Mouse (Mus musculus) liver, adult (tissue): ENCODE measurements around the gene Itga9.

Experiments used
- GATA4 ChIP-seq: IDR thresholded peaks from 2 replicates; pipeline ENCODE4 v1.6.1; 2014; ENCODE audit warnings: mild to moderate bottlenecking, low read length; ENCODE audit not compliant: insufficient replicate concordance

Gene Itga9

DNA sequence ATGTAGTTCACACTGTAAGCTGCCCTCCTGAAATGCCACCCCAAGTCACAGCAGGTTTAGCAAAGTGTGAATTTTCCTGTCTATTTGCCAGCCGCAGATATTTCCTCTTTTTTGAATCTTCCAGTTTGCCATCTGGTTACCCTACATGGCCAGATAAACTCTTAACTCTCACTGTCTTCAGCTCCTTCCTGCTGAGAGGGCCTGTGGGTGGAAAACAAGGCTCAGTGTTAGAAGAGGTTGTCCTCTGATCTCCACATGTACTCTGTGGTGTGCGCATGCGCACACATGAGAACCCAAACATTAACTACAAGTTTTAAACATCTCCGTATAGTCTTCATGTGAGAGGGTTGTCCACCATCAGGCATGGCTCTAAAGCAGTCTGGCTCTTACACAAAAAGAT, 283.7 kb downstream of the Itga9 start:
- no peak for TF ChIP-seq GATA4

- TF ChIP-seq GATA4: no peak
Observed at GRCm38 (mm10) chr9:118890645-118891044, 284.2 kb downstream of the Itga9 start.

GRCm38 (mm10) chr9:118891068-118891467, 284.6 kb downstream of the Itga9 start:
- no peak for TF ChIP-seq GATA4

GRCm38 (mm10) chr9:118891593-118891992, 285.1 kb downstream of the Itga9 start:
- no peak for TF ChIP-seq GATA4

DNA sequence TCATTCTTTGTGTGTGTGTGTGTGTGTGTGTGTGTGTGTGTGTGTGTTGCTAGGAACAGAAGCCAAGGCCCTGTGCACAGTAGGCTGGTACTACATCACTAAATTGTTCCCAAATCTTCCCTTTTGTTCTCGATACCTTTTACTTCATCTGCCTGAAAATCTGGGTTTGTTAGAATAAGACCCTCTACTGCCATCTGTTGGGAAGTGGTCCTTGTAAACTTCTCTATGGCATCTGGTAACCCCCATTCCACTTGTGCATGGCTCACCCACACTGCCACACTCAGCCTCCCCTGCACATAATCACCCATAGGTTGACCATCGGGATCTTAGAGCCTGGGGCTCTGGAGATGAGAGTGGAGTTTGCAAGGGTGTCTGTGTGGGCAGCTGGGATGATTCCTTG, 288.6 kb downstream of the Itga9 start:
- no peak for TF ChIP-seq GATA4

- TF ChIP-seq GATA4: no peak
Observed at GRCm38 (mm10) chr9:118900677-118901076, 294.2 kb downstream of the Itga9 start.

GRCm38 (mm10) chr9:118901917-118902316, 295.4 kb downstream of the Itga9 start:
- no peak for TF ChIP-seq GATA4

DNA sequence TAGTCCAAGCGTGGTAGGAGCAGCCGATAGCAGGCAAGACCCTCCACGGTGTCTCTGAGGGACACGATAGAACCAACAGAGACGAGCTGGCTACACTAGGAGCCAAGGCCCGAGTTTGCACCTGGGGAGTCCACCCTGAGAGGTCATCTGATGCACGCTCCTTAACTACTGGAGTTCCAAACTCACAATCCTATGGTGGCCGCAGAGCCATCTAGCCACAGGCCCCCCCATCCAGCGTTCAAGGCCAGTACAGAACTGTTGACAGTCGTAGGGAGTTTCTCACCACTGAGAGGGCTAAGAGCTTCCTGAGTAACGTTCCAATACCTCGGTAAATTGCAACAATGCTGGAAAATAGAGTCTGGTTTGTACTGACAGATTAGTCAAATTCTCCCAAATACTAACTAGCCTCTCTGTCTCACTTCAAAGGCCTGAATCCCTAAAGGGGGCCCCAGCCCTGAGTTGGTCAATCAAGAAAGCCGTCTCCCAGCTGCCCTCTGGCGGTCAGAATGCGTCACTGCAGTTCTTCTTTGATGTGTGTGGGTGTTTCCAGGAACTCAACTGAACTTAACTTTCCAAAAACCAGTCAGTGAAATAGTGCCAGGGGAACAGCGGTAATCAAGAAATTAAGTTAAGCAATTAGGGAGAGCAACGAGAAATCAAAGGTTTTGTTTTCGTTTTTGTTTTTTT, 301.6 kb downstream of the Itga9 start:
- TF ChIP-seq GATA4: no peak

DNA sequence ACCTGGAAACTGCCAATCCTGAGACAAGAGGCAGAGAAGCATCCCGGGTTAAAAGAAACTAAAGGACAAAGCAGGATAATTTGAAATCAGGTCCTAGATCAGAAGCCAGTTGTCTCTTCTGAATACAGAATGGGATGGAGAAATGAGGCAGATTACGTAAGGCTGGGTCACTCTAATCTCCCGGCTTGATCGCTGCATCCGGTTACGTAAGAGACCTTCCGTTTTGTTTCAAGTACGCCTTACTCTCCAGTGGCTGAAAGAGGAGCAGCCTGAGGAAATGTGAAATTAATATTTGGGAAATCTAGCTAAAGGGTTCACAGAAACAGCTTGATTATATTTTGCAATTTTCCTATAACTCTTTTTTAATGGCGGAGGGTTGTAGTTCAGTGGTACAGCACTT, 306.6 kb downstream of the Itga9 start:
- TF ChIP-seq GATA4: no peak; the same call in 1 of the 2 replicates

DNA sequence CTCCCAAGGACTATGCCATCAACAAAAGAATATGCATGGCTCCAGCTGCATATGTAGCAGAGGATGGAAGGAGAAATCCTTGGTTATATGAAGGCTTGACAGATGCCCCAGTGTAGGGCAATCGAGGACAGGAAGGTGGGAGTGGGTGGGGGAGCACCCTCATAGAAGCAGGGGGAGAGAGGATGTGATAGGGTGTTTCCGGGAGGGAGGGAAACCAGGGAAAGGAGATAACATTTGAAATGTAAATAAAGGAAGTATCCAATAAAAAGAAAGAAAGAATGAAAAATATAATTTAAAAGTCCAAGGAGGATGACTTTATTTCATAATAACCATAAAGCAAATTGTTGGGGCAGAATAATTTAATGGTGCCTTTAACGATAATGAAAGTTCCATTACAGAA, 307.1 kb downstream of the Itga9 start:
- no peak for TF ChIP-seq GATA4

DNA sequence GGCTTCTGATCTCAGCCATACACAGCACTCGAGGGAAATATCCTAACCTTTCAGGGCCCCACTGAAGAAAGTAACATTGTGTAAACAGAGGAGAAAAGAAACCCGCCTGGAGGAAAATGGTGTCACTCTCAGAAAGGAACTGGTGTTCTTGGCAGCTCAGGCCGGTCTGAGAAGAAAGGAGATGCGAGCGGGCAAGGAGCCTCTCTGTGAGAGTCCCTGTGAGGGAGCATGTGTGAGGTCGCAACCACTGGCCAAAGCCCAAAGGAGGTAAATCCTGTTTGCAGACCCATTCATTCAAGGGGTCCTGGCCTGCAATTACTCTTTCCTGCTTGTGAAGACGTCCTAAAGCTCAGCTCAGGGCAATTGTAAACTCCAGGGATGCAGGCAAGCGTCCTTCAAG, 308.1 kb downstream of the Itga9 start:
- no peak for TF ChIP-seq GATA4

- TF ChIP-seq GATA4: no peak
Observed at GRCm38 (mm10) chr9:118915290-118915689, 308.8 kb downstream of the Itga9 start.

DNA sequence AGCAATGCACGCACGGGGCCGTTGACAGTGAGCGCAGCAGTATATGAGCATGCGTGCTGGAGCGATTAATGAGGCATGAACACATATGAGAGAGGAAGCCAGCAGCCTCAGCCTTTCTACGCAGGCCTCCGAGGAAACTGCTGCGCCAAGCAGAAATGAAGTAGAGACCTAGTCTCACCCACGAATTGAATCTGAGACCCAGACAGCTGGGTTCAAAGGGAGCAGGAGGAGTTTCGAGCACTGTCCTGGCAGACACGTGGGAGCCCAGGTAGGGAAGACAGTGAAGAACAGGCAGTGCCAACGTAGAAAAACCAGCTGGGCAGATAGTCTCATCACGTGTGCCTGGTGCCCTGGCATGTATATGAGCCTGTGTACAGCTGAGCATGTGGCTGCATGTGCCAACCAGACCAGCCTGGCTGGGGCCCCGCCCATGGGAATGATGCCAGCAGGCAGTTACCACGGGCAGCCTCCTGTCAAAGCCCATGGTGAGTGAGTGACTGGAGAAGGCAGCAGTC, 313.2 kb downstream of the Itga9 start:
- TF ChIP-seq GATA4: no peak

GRCm38 (mm10) chr9:118920798-118921515, 314.5 kb downstream of the Itga9 start:
- no peak for TF ChIP-seq GATA4

- no peak for TF ChIP-seq GATA4
Observed at GRCm38 (mm10) chr9:118921926-118922325, 315.4 kb downstream of the Itga9 start.

GRCm38 (mm10) chr9:118924554-118925085, 318.1 kb downstream of the Itga9 start:
- TF ChIP-seq GATA4: no peak

- no peak for TF ChIP-seq GATA4
Observed at GRCm38 (mm10) chr9:118925286-118926110, 319.0 kb downstream of the Itga9 start.
